Mouse (Mus musculus) heart, adult 2 months (tissue): ENCODE results near the gene Usp54.
A peak's percentile ranks its signal among the peaks of the same experiment; 100 is the strongest.

ENCODE experiments used
- CTCF ChIP-seq: fragments of 200-600 bp; IDR thresholded peaks from 2 replicates; pipeline ENCODE4 v1.8.1; 2022; ENCODE audit warnings: antibody characterized with exemption, mild to moderate bottlenecking, moderate library complexity
- EP300 ChIP-seq: fragments of 200-500 bp; IDR thresholded peaks from 2 replicates; pipeline ENCODE4 v1.6.1; 2011; ENCODE audit warnings: low read depth, low read length, control low read depth; ENCODE audit not compliant: insufficient read depth
- POLR2A ChIP-seq: fragments of 200-500 bp; IDR thresholded peaks from 2 replicates; pipeline ENCODE4 v1.6.1; 2011; ENCODE audit warnings: mild to moderate bottlenecking, low read depth, low read length, control low read depth; ENCODE audit not compliant: insufficient read depth

GRCm38 (mm10) chr14:20668154-20668810, 27.4 kb upstream of the Usp54 start, which contains the start of gene Synpo2l:
- TF ChIP-seq CTCF (no peak), POLR2A (peak; percentile 88), EP300 (0 out of 2 replicates have a peak, but pooled peaks have one; percentile 72)
